Mouse (Mus musculus): ENCODE measurements at regions not wholly inside any gene's neighbourhood (a gene's known extent, or its start where the extent isn't known, plus 50 kb on each side); places are given as distances from the start of the nearest gene placed in this dataset.

GRCm38 (mm10) chr1:167951717-167952116 lies 262.7 kb downstream of the Lmx1a start:
- Histone ChIP-seq H3K27ac (ENCODE audit: control insufficient read depth, insufficient read depth, low read depth, low read length) (no peak overlapping the region), H3K27me3 (ENCODE audit: control insufficient read depth, insufficient read depth, low read length) (no peaks in the 10 kb centered on the region), H3K4me1 (ENCODE audit: control insufficient read depth, insufficient read depth, low read length) (no peaks in the 10 kb centered on the region), H3K36me3 (ENCODE audit: control insufficient read depth, insufficient read depth, low read length) (no peaks in the 10 kb centered on the region), H3K4me3 (ENCODE audit: control insufficient read depth, low read depth, low read length) (no peak overlapping the region)
- TF ChIP-seq CTCF (IDR thresholded peaks at IDR 0.05; ENCODE audit: control insufficient read depth, insufficient read depth, insufficient replicate concordance, low read depth, low read length): no peak
- no peak for TF ChIP-seq POLR2A (IDR thresholded peaks at IDR 0.05; ENCODE audit: control insufficient read depth, low read depth, low read length)

DNA sequence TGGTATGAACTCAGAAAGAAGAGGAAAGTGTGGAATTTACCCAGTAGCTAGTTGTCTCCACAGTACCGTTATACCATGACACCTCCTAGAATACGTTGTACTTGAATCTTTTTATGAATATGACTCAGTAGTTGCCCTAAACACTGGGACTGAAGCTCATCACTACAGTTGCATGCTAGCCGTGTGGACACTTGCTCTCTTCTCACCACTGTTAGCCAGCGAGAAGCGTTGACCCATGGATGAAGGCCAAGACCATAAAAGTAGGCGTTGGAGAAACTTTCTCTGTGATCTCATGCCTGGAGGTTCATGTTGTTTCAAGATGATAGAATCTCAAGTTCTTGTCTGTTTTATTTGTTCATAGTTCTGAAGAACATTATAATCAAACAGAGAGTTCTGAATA lies 269.5 kb downstream of the Lmx1a start:
- H3K27ac ChIP-seq (ENCODE audit: control insufficient read depth, insufficient read depth, low read depth, low read length): no peak overlapping the region
- no peaks in the 10 kb centered on the region for H3K27me3 ChIP-seq (ENCODE audit: control insufficient read depth, insufficient read depth, low read length)
- TF ChIP-seq CTCF (IDR thresholded peaks at IDR 0.05; ENCODE audit: control insufficient read depth, insufficient read depth, insufficient replicate concordance, low read depth, low read length) (no peak), POLR2A (IDR thresholded peaks at IDR 0.05; ENCODE audit: control insufficient read depth, low read depth, low read length) (no peak)
- H3K36me3 ChIP-seq (ENCODE audit: control insufficient read depth, insufficient read depth, low read length): no peaks in the 10 kb centered on the region
- H3K4me1 ChIP-seq (ENCODE audit: control insufficient read depth, insufficient read depth, low read length): no peaks in the 10 kb centered on the region
- no peak overlapping the region for H3K4me3 ChIP-seq (ENCODE audit: control insufficient read depth, low read depth, low read length)

DNA sequence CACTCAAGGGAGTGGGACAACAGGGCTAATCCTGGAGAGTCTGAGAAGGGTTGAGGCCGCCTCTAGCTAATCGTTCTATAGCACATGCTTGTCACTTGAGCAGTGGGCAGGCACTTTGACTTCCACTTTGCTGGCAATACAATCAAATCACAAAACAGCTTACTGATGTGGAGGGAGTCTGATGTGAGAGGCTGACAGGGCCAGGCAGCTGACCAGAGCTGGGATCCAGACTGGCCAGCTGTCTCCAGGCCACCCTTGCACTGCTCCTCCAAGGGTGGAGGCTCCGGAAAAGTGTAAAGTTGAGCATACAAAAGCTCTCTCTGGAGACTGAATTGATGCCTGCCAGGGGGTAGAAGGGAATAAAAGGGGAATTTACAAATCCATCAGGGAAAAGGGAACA lies 280.5 kb downstream of the Lmx1a start:
- H3K4me1 ChIP-seq (ENCODE audit: control insufficient read depth, insufficient read depth, low read length): no peaks in the 10 kb centered on the region
- H3K27ac ChIP-seq (ENCODE audit: control insufficient read depth, insufficient read depth, low read depth, low read length): no peak overlapping the region
- no peaks in the 10 kb centered on the region for H3K36me3 ChIP-seq (ENCODE audit: control insufficient read depth, insufficient read depth, low read length)
- H3K27me3 ChIP-seq (ENCODE audit: control insufficient read depth, insufficient read depth, low read length): no peaks in the 10 kb centered on the region
- H3K4me3 ChIP-seq (ENCODE audit: control insufficient read depth, low read depth, low read length): no peak overlapping the region
- no peak for TF ChIP-seq CTCF (IDR thresholded peaks at IDR 0.05; ENCODE audit: control insufficient read depth, insufficient read depth, insufficient replicate concordance, low read depth, low read length)
- TF ChIP-seq POLR2A (IDR thresholded peaks at IDR 0.05; ENCODE audit: control insufficient read depth, low read depth, low read length): no peak

GRCm38 (mm10) chr1:167969985-167970384 lies 280.9 kb downstream of the Lmx1a start:
- Histone ChIP-seq H3K27ac (ENCODE audit: control insufficient read depth, insufficient read depth, low read depth, low read length) (no peak overlapping the region), H3K27me3 (ENCODE audit: control insufficient read depth, insufficient read depth, low read length) (no peaks in the 10 kb centered on the region), H3K4me1 (ENCODE audit: control insufficient read depth, insufficient read depth, low read length) (no peaks in the 10 kb centered on the region), H3K4me3 (ENCODE audit: control insufficient read depth, low read depth, low read length) (no peak overlapping the region), H3K36me3 (ENCODE audit: control insufficient read depth, insufficient read depth, low read length) (no peaks in the 10 kb centered on the region)
- TF ChIP-seq CTCF (IDR thresholded peaks at IDR 0.05; ENCODE audit: control insufficient read depth, insufficient read depth, insufficient replicate concordance, low read depth, low read length): no peak
- no peak for TF ChIP-seq POLR2A (IDR thresholded peaks at IDR 0.05; ENCODE audit: control insufficient read depth, low read depth, low read length)

DNA sequence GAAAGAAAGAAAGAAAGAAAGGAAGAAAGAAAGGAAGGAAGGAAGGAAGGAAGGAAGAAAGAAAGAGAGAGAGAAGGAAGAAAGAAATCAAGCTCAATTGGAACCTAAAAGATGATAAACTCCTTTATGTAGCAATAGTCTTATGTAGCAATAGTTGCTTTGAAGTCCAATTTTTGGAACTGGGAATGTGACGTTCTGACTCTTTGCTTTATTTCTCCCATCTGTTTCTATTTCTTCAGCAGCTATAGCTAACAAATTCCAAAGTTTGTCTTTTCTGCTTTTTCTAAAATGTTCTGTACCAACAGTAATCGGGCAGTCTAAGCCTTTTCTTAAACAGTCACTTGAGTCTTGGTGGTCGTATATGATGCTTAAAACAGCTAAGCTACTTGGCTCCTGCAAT lies 287.7 kb downstream of the Lmx1a start:
- TF ChIP-seq CTCF (IDR thresholded peaks at IDR 0.05; ENCODE audit: control insufficient read depth, insufficient read depth, insufficient replicate concordance, low read depth, low read length): no peak
- TF ChIP-seq POLR2A (IDR thresholded peaks at IDR 0.05; ENCODE audit: control insufficient read depth, low read depth, low read length): no peak
- Histone ChIP-seq H3K36me3 (ENCODE audit: control insufficient read depth, insufficient read depth, low read length) (no peaks in the 10 kb centered on the region), H3K4me1 (ENCODE audit: control insufficient read depth, insufficient read depth, low read length) (no peaks in the 10 kb centered on the region), H3K4me3 (ENCODE audit: control insufficient read depth, low read depth, low read length) (no peak overlapping the region), H3K27ac (ENCODE audit: control insufficient read depth, insufficient read depth, low read depth, low read length) (no peak overlapping the region), H3K27me3 (ENCODE audit: control insufficient read depth, insufficient read depth, low read length) (no peaks in the 10 kb centered on the region)

DNA sequence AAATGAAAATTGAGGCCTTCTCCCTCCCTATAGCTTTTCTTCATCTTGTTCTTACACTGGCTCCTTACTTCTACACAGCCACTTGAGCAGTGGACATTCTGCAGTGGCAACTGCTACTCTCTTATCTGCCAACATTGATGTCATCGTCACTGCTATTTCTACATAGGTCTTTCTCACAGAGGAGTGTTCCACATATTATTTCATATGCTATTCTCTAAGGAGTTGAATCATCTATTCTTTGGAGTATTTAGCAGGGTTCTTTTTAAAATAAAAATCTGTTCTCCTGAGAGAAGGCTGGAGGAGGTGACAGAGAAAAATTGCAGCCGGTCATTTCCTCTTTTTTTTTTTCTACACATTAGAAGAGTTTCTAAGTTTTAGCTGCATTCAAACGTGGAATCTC lies 290.1 kb downstream of the Lmx1a start:
- no peaks in the 10 kb centered on the region for H3K27me3 ChIP-seq (ENCODE audit: control insufficient read depth, insufficient read depth, low read length)
- H3K27ac ChIP-seq (ENCODE audit: control insufficient read depth, insufficient read depth, low read depth, low read length): no peak overlapping the region
- no peak overlapping the region for H3K4me3 ChIP-seq (ENCODE audit: control insufficient read depth, low read depth, low read length)
- H3K4me1 ChIP-seq (ENCODE audit: control insufficient read depth, insufficient read depth, low read length): no peaks in the 10 kb centered on the region
- no peak for TF ChIP-seq POLR2A (IDR thresholded peaks at IDR 0.05; ENCODE audit: control insufficient read depth, low read depth, low read length)
- TF ChIP-seq CTCF (IDR thresholded peaks at IDR 0.05; ENCODE audit: control insufficient read depth, insufficient read depth, insufficient replicate concordance, low read depth, low read length): no peak
- no peaks in the 10 kb centered on the region for H3K36me3 ChIP-seq (ENCODE audit: control insufficient read depth, insufficient read depth, low read length)

- Histone ChIP-seq H3K4me1 (ENCODE audit: control insufficient read depth, insufficient read depth, low read length) (no peaks in the 10 kb centered on the region), H3K4me3 (ENCODE audit: control insufficient read depth, low read depth, low read length) (no peak overlapping the region), H3K27ac (ENCODE audit: control insufficient read depth, insufficient read depth, low read depth, low read length) (no peak overlapping the region), H3K36me3 (ENCODE audit: control insufficient read depth, insufficient read depth, low read length) (no peaks in the 10 kb centered on the region), H3K27me3 (ENCODE audit: control insufficient read depth, insufficient read depth, low read length) (no peaks in the 10 kb centered on the region)
- TF ChIP-seq CTCF (IDR thresholded peaks at IDR 0.05; ENCODE audit: control insufficient read depth, insufficient read depth, insufficient replicate concordance, low read depth, low read length) (no peak), POLR2A (IDR thresholded peaks at IDR 0.05; ENCODE audit: control insufficient read depth, low read depth, low read length) (no peak)
These were observed 290.6 kb downstream of the Lmx1a start for GRCm38 (mm10) chr1:167979588-167979987.

GRCm38 (mm10) chr1:167981292-167981691 lies 292.3 kb downstream of the Lmx1a start:
- H3K4me3 ChIP-seq (ENCODE audit: control insufficient read depth, low read depth, low read length): no peak overlapping the region
- H3K27me3 ChIP-seq (ENCODE audit: control insufficient read depth, insufficient read depth, low read length): no peaks in the 10 kb centered on the region
- TF ChIP-seq CTCF (IDR thresholded peaks at IDR 0.05; ENCODE audit: control insufficient read depth, insufficient read depth, insufficient replicate concordance, low read depth, low read length) (no peak), POLR2A (IDR thresholded peaks at IDR 0.05; ENCODE audit: control insufficient read depth, low read depth, low read length) (no peak)
- H3K36me3 ChIP-seq (ENCODE audit: control insufficient read depth, insufficient read depth, low read length): no peaks in the 10 kb centered on the region
- no peak overlapping the region for H3K27ac ChIP-seq (ENCODE audit: control insufficient read depth, insufficient read depth, low read depth, low read length)
- no peaks in the 10 kb centered on the region for H3K4me1 ChIP-seq (ENCODE audit: control insufficient read depth, insufficient read depth, low read length)
